Mouse (Mus musculus): ENCODE data around the gene Peli2. TPM values are rescaled to one million over a fixed set of nuclear protein-coding genes. Genes with fewer than 3 reads are reported as not detected.

The Peli2 gene
- polyA plus RNA-seq, 1 experiment from 2014 or later: 4.6 TPM

- no peak overlapping the region for H3K4me2 ChIP-seq (ENCODE audit: low read length)
- ATAC-seq: no peak
- peaks cover 26% of the 10 kb centered on the region for H3K4me1 ChIP-seq (ENCODE audit: control insufficient read depth, insufficient read depth, low read length)
- H3K9me3 ChIP-seq (replicated peaks; ENCODE audit: control insufficient read depth, low read length, poor library complexity, severe bottlenecking): no peaks in the 10 kb centered on the region
- no peak overlapping the region for H3K9ac ChIP-seq (ENCODE audit: low read depth, low read length)
- no peaks in the 10 kb centered on the region for H3K27me3 ChIP-seq (ENCODE audit: control insufficient read depth, insufficient read depth, low read depth, low read length)
- H3K4me3 ChIP-seq (ENCODE audit: low read depth, low read length): no peak overlapping the region
- 57% methylated on average over 5 of the region's 5 CpGs for WGBS
- no peaks in the 10 kb centered on the region for H3K36me3 ChIP-seq (ENCODE audit: control insufficient read depth, insufficient read depth, low read length)
- H3K27ac ChIP-seq (ENCODE audit: low read length): no peak overlapping the region
These were observed 3.4 kb downstream of the Peli2 start for GRCm38 (mm10) chr14:48124011-48124410.

DNA sequence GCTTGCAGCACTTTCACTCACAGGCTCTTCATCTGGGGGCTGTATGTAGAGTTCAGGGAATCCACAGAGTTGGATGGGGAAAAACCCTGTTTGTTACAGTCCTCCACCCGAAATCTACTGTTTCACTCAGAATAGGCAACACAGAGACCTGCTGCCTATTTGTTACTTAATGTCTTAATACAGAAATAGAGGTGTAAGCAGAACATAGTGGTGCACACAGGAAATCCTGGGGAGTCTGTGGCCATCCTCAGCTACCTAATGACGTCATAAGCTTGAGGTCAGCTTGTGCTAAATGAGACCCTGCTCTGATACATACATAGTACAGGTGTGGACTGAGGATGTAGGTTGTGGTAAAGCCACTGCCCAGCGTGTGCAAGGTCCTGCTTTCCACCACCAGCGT is 4.2 kb downstream of the Peli2 start:
- no peak overlapping the region for H3K4me2 ChIP-seq (ENCODE audit: low read length)
- 67% methylated on average over 4 of the region's 4 CpGs for WGBS
- no peak for ATAC-seq
- no peak overlapping the region for H3K9ac ChIP-seq (ENCODE audit: low read depth, low read length)
- no peaks in the 10 kb centered on the region for H3K36me3 ChIP-seq (ENCODE audit: control insufficient read depth, insufficient read depth, low read length)
- no peaks in the 10 kb centered on the region for H3K9me3 ChIP-seq (replicated peaks; ENCODE audit: control insufficient read depth, low read length, poor library complexity, severe bottlenecking)
- H3K27me3 ChIP-seq (ENCODE audit: control insufficient read depth, insufficient read depth, low read depth, low read length): no peaks in the 10 kb centered on the region
- no peak overlapping the region for H3K4me3 ChIP-seq (ENCODE audit: low read depth, low read length)
- peaks cover 21% of the 10 kb centered on the region for H3K4me1 ChIP-seq (ENCODE audit: control insufficient read depth, insufficient read depth, low read length)
- H3K27ac ChIP-seq (ENCODE audit: low read length): no peak overlapping the region

DNA sequence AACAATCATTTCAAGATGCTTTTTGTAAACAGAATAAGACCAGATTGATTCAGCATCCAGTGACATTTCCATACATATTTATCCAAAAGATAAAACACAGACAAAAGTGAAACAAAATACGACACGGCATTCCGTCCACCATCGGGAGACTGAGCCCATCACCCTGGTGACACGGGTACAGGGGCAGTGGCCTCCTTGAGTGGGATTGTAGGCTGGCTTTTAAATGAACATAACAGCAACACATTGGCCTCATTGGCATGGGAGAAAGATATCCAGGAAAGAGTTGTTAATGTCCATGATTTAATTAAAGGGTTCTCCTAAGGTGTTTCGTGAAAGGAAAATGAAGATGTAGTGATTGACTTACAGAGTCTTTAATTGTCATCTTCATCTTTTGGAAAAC is 5.3 kb downstream of the Peli2 start:
- WGBS: 78% methylated on average over 6 of the region's 6 CpGs
- Histone ChIP-seq H3K4me3 (ENCODE audit: low read depth, low read length) (no peak overlapping the region), H3K4me1 (ENCODE audit: control insufficient read depth, insufficient read depth, low read length) (peaks cover 17% of the 10 kb centered on the region), H3K27me3 (ENCODE audit: control insufficient read depth, insufficient read depth, low read depth, low read length) (no peaks in the 10 kb centered on the region), H3K4me2 (ENCODE audit: low read length) (no peak overlapping the region), H3K27ac (ENCODE audit: low read length) (no peak overlapping the region), H3K9ac (ENCODE audit: low read depth, low read length) (no peak overlapping the region), H3K9me3 (replicated peaks; ENCODE audit: control insufficient read depth, low read length, poor library complexity, severe bottlenecking) (no peaks in the 10 kb centered on the region), H3K36me3 (ENCODE audit: control insufficient read depth, insufficient read depth, low read length) (no peaks in the 10 kb centered on the region)
- ATAC-seq: no peak

DNA sequence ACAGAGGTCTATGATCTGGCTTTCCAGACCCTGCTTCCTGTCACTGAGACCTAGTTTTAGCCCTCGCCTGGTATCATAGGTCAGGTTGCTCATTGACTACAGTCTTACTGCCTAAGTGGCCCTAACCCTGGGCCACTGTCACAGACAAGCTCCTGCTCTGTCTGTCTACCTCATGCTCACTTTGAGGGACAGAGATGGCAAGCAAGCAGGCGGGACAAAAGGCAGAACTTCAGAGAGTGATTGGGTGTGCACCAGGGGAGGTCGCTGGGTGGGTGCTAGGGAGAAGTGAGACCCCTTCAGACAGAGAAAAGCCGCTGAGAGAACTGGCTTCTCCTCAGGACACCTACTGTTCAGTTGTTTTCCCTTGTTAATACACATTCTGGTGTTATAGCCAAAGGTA is 6.3 kb downstream of the Peli2 start:
- H3K36me3 ChIP-seq (ENCODE audit: control insufficient read depth, insufficient read depth, low read length): no peaks in the 10 kb centered on the region
- no peak overlapping the region for H3K4me2 ChIP-seq (ENCODE audit: low read length)
- peaks cover 12% of the 10 kb centered on the region for H3K4me1 ChIP-seq (ENCODE audit: control insufficient read depth, insufficient read depth, low read length)
- WGBS: 73% methylated on average over 4 of the region's 4 CpGs
- ATAC-seq: no peak
- H3K9me3 ChIP-seq (replicated peaks; ENCODE audit: control insufficient read depth, low read length, poor library complexity, severe bottlenecking): no peaks in the 10 kb centered on the region
- H3K9ac ChIP-seq (ENCODE audit: low read depth, low read length): no peak overlapping the region
- H3K4me3 ChIP-seq (ENCODE audit: low read depth, low read length): no peak overlapping the region
- no peak overlapping the region for H3K27ac ChIP-seq (ENCODE audit: low read length)
- H3K27me3 ChIP-seq (ENCODE audit: control insufficient read depth, insufficient read depth, low read depth, low read length): peaks cover 3% of the 10 kb centered on the region; the same call in 1 of the 2 replicates

GRCm38 (mm10) chr14:48127609-48128185 is 7.1 kb downstream of the Peli2 start:
- no peak overlapping the region for H3K27ac ChIP-seq (ENCODE audit: low read length)
- H3K9me3 ChIP-seq (replicated peaks; ENCODE audit: control insufficient read depth, low read length, poor library complexity, severe bottlenecking): no peaks in the 10 kb centered on the region
- no peak for ATAC-seq
- H3K4me1 ChIP-seq (ENCODE audit: control insufficient read depth, insufficient read depth, low read length): peaks cover 5% of the 10 kb centered on the region
- H3K4me2 ChIP-seq (ENCODE audit: low read length): no peak overlapping the region
- H3K27me3 ChIP-seq (ENCODE audit: control insufficient read depth, insufficient read depth, low read depth, low read length): peaks cover 3% of the 10 kb centered on the region; the same call in 1 of the 2 replicates
- H3K36me3 ChIP-seq (ENCODE audit: control insufficient read depth, insufficient read depth, low read length): no peaks in the 10 kb centered on the region
- no peak overlapping the region for H3K9ac ChIP-seq (ENCODE audit: low read depth, low read length)
- H3K4me3 ChIP-seq (ENCODE audit: low read depth, low read length): no peak overlapping the region
- WGBS: 16% methylated on average over 8 of the region's 8 CpGs

DNA sequence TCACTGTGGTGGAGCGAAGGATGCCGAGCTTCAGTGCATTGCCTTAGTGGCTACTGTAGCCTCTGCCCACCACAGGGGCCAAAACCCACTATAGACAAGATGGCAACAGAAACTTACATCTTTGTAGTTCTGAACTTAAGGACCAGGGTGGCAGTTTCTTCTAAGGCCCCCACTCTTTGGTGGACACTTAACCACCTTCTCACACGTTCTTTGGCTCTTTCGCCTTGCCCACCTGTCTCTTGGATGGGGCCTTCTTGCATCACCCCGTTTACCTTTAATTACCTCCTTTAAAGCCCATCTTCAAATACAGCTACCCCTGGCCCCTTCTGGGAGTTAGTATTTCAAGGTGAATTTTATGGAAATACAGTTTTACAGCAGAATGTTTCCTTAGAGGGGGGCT is 8.1 kb downstream of the Peli2 start:
- Histone ChIP-seq H3K9me3 (replicated peaks; ENCODE audit: control insufficient read depth, low read length, poor library complexity, severe bottlenecking) (no peaks in the 10 kb centered on the region), H3K27ac (ENCODE audit: low read length) (no peak overlapping the region), H3K36me3 (ENCODE audit: control insufficient read depth, insufficient read depth, low read length) (no peaks in the 10 kb centered on the region), H3K4me3 (ENCODE audit: low read depth, low read length) (no peak overlapping the region), H3K4me2 (ENCODE audit: low read length) (no peak overlapping the region), H3K27me3 (ENCODE audit: control insufficient read depth, insufficient read depth, low read depth, low read length) (peaks cover 3% of the 10 kb centered on the region; the same call in 1 of the 2 replicates), H3K9ac (ENCODE audit: low read depth, low read length) (no peak overlapping the region), H3K4me1 (ENCODE audit: control insufficient read depth, insufficient read depth, low read length) (peaks cover 2% of the 10 kb centered on the region; the same call in 1 of the 2 replicates)
- ATAC-seq: no peak
- 97% methylated on average over 5 of the region's 5 CpGs for WGBS

DNA sequence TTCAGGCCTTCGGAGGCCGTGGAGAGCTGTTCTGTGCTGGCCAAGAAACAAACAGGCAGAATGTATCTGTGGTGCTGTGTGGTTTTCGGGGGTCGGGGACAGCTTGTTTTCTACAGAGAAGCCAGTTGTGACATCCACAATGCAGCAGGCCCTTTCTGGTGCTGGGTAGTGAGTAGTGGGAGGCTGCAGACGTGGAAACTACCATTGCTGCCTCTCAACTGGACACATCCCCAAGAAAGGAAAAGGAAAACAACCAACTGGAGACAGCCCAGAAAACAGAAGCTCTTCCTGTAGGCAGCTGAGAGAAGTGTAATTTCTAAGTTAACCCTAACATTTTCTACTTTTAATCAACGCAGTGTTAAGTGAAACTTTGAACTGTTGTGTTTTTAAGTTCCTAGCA is 9.4 kb downstream of the Peli2 start:
- no peak for ATAC-seq
- Histone ChIP-seq H3K4me3 (ENCODE audit: low read depth, low read length) (no peak overlapping the region), H3K36me3 (ENCODE audit: control insufficient read depth, insufficient read depth, low read length) (no peaks in the 10 kb centered on the region), H3K27me3 (ENCODE audit: control insufficient read depth, insufficient read depth, low read depth, low read length) (peaks cover 5% of the 10 kb centered on the region; the same call in 1 of the 2 replicates), H3K27ac (ENCODE audit: low read length) (no peak overlapping the region), H3K9me3 (replicated peaks; ENCODE audit: control insufficient read depth, low read length, poor library complexity, severe bottlenecking) (no peaks in the 10 kb centered on the region), H3K4me1 (ENCODE audit: control insufficient read depth, insufficient read depth, low read length) (peaks cover 5% of the 10 kb centered on the region; the same call in 1 of the 2 replicates), H3K9ac (ENCODE audit: low read depth, low read length) (no peak overlapping the region), H3K4me2 (ENCODE audit: low read length) (no peak overlapping the region)
- 90% methylated on average over 6 of the region's 6 CpGs for WGBS

- Histone ChIP-seq H3K9ac (ENCODE audit: low read depth, low read length) (no peak overlapping the region), H3K9me3 (replicated peaks; ENCODE audit: control insufficient read depth, low read length, poor library complexity, severe bottlenecking) (no peaks in the 10 kb centered on the region), H3K36me3 (ENCODE audit: control insufficient read depth, insufficient read depth, low read length) (no peaks in the 10 kb centered on the region), H3K4me2 (ENCODE audit: low read length) (no peak overlapping the region), H3K27me3 (ENCODE audit: control insufficient read depth, insufficient read depth, low read depth, low read length) (peaks cover 5% of the 10 kb centered on the region; the same call in 1 of the 2 replicates), H3K4me1 (ENCODE audit: control insufficient read depth, insufficient read depth, low read length) (peaks cover 14% of the 10 kb centered on the region), H3K4me3 (ENCODE audit: low read depth, low read length) (no peak overlapping the region), H3K27ac (ENCODE audit: low read length) (peak overlapping the region; percentile 14; the same call in 1 of the 2 replicates)
- WGBS: 42% methylated on average over 20 of the region's 20 CpGs
- ATAC-seq: peak; percentile 8; the same call in 1 of the 2 replicates
These were observed 10.3 kb downstream of the Peli2 start for GRCm38 (mm10) chr14:48130761-48131575.

- Histone ChIP-seq H3K4me1 (ENCODE audit: control insufficient read depth, insufficient read depth, low read length) (peaks cover 17% of the 10 kb centered on the region), H3K4me2 (ENCODE audit: low read length) (no peak overlapping the region), H3K4me3 (ENCODE audit: low read depth, low read length) (no peak overlapping the region), H3K36me3 (ENCODE audit: control insufficient read depth, insufficient read depth, low read length) (no peaks in the 10 kb centered on the region), H3K27me3 (ENCODE audit: control insufficient read depth, insufficient read depth, low read depth, low read length) (peaks cover 5% of the 10 kb centered on the region; the same call in 1 of the 2 replicates), H3K27ac (ENCODE audit: low read length) (peak overlapping the region; percentile 14; the same call in 1 of the 2 replicates), H3K9me3 (replicated peaks; ENCODE audit: control insufficient read depth, low read length, poor library complexity, severe bottlenecking) (no peaks in the 10 kb centered on the region), H3K9ac (ENCODE audit: low read depth, low read length) (no peak overlapping the region)
- WGBS: 61% methylated on average over 4 of the region's 4 CpGs
- peak; percentile 23; the same call in 1 of the 2 replicates for ATAC-seq
These were observed 10.9 kb downstream of the Peli2 start for GRCm38 (mm10) chr14:48131576-48131922.

Data from midbrain, embryonic 16.5 days (tissue).